Mouse (Mus musculus) lung, postnatal 14 days (tissue): ENCODE measurements around the gene Hephl1.

Source experiments
- DNase-seq: peaks from one replicate; pipeline ENCODE4 v3.0.0; 2021

Hephl1 gene

GRCm38 (mm10) chr9:15015223-15015956 lies 96.5 kb downstream of the Hephl1 start:
- peak; percentile 83 for DNase-seq

- no peak for DNase-seq
Measured at GRCm38 (mm10) chr9:15007566-15007965, 104.3 kb downstream of the Hephl1 start.

- DNase-seq = no peak
Measured at GRCm38 (mm10) chr9:15004298-15004685, 107.6 kb downstream of the Hephl1 start.

GRCm38 (mm10) chr9:15003676-15004297 lies 108.1 kb downstream of the Hephl1 start:
- no peak for DNase-seq

- no peak for DNase-seq
Measured at GRCm38 (mm10) chr9:15002995-15003613, 108.8 kb downstream of the Hephl1 start.
